Mouse (Mus musculus) kidney, postnatal 0 days (tissue): Measurements from ENCODE around the gene Fes. TPM values are rescaled to one million over a fixed set of nuclear protein-coding genes. Genes with fewer than 3 reads are reported as not detected.

ENCODE experiments used
- ATAC-seq: fragments of 200-750 bp; cut with Nextera tagmentation; replicated peaks from 2 replicates; pipeline ENCODE4 v1.8.0; 2017; ENCODE audit warnings: low read depth, moderate number of reproducible peaks, moderate TSS enrichment, moderate library complexity; ENCODE audit not compliant: low FRiP score
- DNase-seq: peaks from one replicate; pipeline ENCODE4 v3.0.0-alpha.2; 2016; ENCODE audit warnings: low spot score
- H3K27ac ChIP-seq: fragments of 300-500 bp; sonication (generic); 2 replicates; pipeline ENCODE4 v1.5.1; 2014; ENCODE audit warnings: mild to moderate bottlenecking
- H3K27me3 ChIP-seq: fragments of 300-500 bp; sonication (generic); 2 replicates; pipeline ENCODE4 v1.6.1; 2014; ENCODE audit warnings: low read length, mixed read lengths; ENCODE audit not compliant: insufficient read depth
- H3K36me3 ChIP-seq: fragments of 300-500 bp; sonication (generic); 2 replicates; pipeline ENCODE4 v1.6.1; 2014; ENCODE audit warnings: low read length, mixed read lengths; ENCODE audit not compliant: insufficient read depth
- H3K4me1 ChIP-seq: fragments of 300-500 bp; sonication (generic); replicated peaks from 2 replicates; pipeline ENCODE4 v1.6.1; 2014; ENCODE audit warnings: antibody characterized with exemption, low read length, mixed read lengths; ENCODE audit not compliant: insufficient read depth
- H3K4me2 ChIP-seq: fragments of 300-500 bp; sonication (generic); 2 replicates; pipeline ENCODE4 v1.6.1; 2014; ENCODE audit warnings: mild to moderate bottlenecking, low read length, moderate library complexity, mixed read lengths
- H3K4me3 ChIP-seq: fragments of 300-500 bp; sonication (generic); replicated peaks from 2 replicates; pipeline ENCODE4 v1.5.1; 2014; ENCODE audit warnings: low read depth, low read length
- H3K9ac ChIP-seq: fragments of 300-500 bp; sonication (generic); 2 replicates; pipeline ENCODE4 v1.6.1; 2014; ENCODE audit warnings: low read depth, low read length
- H3K9me3 ChIP-seq: fragments of 300-500 bp; sonication (generic); replicated peaks from 2 replicates; pipeline ENCODE4 v1.6.1; 2016; ENCODE audit warnings: low read length, inconsistent platforms, mixed read lengths
- CTCF ChIP-seq: IDR thresholded peaks from 2 replicates; pipeline ENCODE4 v1.5.1; 2016; ENCODE audit warnings: antibody characterized with exemption, low read depth, mild to moderate bottlenecking, moderate library complexity
- WGBS: fragments of 180-500 bp; shearing (Covaris S2); extraction: QIAGEN DNeasy Blood & Tissue Kit; methylation state at CpG from one replicate; pipeline ENCODE4 v1.1.7; 2014; 5-methylcytosine and 5-hydroxymethylcytosine counted together
- polyA plus RNA-seq: library from polyadenylated mRNA; unstranded; fragments of >200 nt; fragmentation: Nextera tagmentation; extraction: Ambion mirVana; gene quantifications from 2 replicates; pipeline ENCODE4 v1.2.1, GENCODE M21; 2015

Fes gene
- polyA plus RNA-seq, 1 experiment from 2014 or later, result 12.4 TPM

- no peak for DNase-seq
- no peaks in the 10 kb centered on the region for H3K4me1 ChIP-seq
Observed at GRCm38 (mm10) chr7:80424722-80425121, 37.0 kb upstream of the Fes start.

DNA sequence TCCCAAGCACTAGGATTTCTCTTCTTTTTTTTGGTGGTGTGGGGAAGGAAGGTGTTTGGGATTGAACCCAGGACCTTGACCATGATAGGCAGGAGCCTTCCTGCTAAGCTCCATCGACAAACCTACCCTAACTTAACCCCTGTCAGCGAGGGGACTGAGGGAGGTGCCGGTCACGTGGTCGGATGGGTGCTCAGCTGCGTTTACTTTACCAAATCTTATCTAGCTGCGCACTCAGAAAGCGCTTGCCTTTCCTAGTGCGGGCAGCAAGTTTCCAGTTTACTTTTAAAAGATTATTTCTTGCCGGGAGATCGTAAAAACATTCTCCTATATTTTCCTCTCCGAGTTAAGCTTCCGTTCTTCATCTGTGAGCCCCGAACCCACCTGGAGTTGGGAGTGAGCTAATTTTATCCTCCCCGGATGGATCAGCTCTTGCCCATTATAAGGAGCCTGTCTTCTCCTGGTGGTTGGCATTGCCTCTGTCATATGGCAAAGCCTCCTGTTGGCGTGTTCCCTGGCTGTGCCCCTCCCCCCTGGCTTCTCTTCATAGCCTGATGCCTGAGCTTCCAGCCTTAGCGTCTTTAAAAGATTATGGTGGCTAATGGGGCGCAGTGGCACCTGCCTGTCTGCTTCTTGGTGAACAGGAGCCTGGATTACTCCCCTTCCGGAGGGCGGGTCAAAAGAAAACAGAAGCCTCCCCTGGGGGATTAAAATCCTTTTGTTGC, 35.2 kb upstream of the Fes start:
- H3K36me3 ChIP-seq, result no peaks in the 10 kb centered on the region
- H3K4me3 ChIP-seq, result no peak overlapping the region
- H3K9me3 ChIP-seq, result no peaks in the 10 kb centered on the region
- no peaks in the 10 kb centered on the region for H3K27me3 ChIP-seq
- peak overlapping the region; percentile 38 for H3K4me2 ChIP-seq
- WGBS, result 25% methylated on average over 20 of the region's 20 CpGs
- H3K9ac ChIP-seq, result 0 out of 2 replicates have a peak overlapping the region, but pooled peaks have one; percentile 3
- ATAC-seq (no peak), DNase-seq (no peak)
- no peaks in the 10 kb centered on the region for H3K4me1 ChIP-seq
- no peak overlapping the region for H3K27ac ChIP-seq
- TF ChIP-seq CTCF, result no peak

More at GRCm38 (mm10) chr7:80424722-80425121, 37.0 kb upstream of the Fes start:
- no peaks in the 10 kb centered on the region for H3K27me3 ChIP-seq
- 84% methylated on average over 6 of the region's 6 CpGs for WGBS
- H3K4me3 ChIP-seq, result no peak overlapping the region
- H3K9ac ChIP-seq, result no peak overlapping the region
- H3K9me3 ChIP-seq, result no peaks in the 10 kb centered on the region
- peak; percentile 51; the same call in 1 of the 2 replicates for TF ChIP-seq CTCF
- no peak overlapping the region for H3K27ac ChIP-seq
- no peaks in the 10 kb centered on the region for H3K36me3 ChIP-seq
- no peak overlapping the region for H3K4me2 ChIP-seq
- ATAC-seq, result no peak

DNA sequence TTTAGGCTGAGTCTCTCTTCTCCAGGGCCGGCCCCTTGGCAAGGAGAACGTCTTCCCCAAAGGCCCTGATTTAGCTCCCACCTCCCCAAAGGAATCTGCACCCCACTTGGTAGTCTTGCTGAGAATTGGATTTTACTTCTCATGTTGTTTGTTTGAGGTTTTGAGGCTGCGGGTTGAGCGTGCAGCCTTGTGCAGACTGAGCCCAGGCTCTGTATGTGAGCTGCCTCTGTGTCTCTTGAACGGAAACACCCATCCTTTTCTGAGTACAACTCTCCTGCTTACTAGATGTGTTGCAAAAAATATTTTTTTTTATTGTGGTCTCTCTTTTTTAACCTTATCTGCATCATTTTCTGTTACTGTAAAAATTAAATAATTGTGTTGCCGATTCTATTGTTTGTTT, 33.8 kb upstream of the Fes start:
- Histone ChIP-seq H3K27ac (no peak overlapping the region), H3K9me3 (no peaks in the 10 kb centered on the region), H3K4me3 (no peak overlapping the region), H3K9ac (no peak overlapping the region), H3K4me1 (no peaks in the 10 kb centered on the region), H3K27me3 (no peaks in the 10 kb centered on the region), H3K4me2 (no peak overlapping the region), H3K36me3 (no peaks in the 10 kb centered on the region)
- TF ChIP-seq CTCF, result no peak
- ATAC-seq (no peak), DNase-seq (no peak)
- WGBS, result 95% methylated on average over 6 of the region's 6 CpGs

DNA sequence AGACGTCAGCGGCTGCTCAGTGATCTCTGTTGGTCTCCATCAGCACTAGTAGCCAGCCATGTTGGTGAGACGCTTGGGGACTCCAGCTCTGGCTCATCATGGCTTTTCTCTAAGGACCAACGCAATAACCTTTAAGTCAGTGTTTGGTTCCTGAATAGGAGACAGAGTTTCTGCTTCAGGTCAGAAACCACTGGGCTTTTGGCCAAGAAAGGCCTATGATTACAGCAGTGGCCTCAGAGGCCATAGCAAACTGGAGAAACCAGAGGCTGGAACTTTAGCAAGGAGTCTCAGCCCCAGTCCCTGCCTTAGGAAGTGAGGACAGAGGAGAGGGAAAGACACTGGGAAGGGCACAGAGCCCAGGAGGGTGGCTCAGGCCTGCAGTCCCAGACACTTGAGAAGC, 32.8 kb upstream of the Fes start:
- H3K9ac ChIP-seq, result no peak overlapping the region
- no peaks in the 10 kb centered on the region for H3K4me1 ChIP-seq
- H3K9me3 ChIP-seq, result no peaks in the 10 kb centered on the region
- no peak for TF ChIP-seq CTCF
- no peak for ATAC-seq
- no peak for DNase-seq
- H3K4me3 ChIP-seq, result no peak overlapping the region
- H3K36me3 ChIP-seq, result no peaks in the 10 kb centered on the region
- H3K27me3 ChIP-seq, result no peaks in the 10 kb centered on the region
- no peak overlapping the region for H3K4me2 ChIP-seq
- WGBS, result 79% methylated on average over 4 of the region's 4 CpGs
- H3K27ac ChIP-seq, result no peak overlapping the region

- ATAC-seq, result 0 out of 2 replicates have a peak, but pooled peaks have one; percentile 13
- WGBS, result 41% methylated on average over 3 of the region's 3 CpGs
- H3K4me1 ChIP-seq, result no peaks in the 10 kb centered on the region
- no peaks in the 10 kb centered on the region for H3K9me3 ChIP-seq
- H3K4me3 ChIP-seq, result no peak overlapping the region
- TF ChIP-seq CTCF, result no peak
- no peak overlapping the region for H3K9ac ChIP-seq
- H3K27ac ChIP-seq, result no peak overlapping the region
- no peaks in the 10 kb centered on the region for H3K36me3 ChIP-seq
- H3K27me3 ChIP-seq, result no peaks in the 10 kb centered on the region
- no peak for DNase-seq
- H3K4me2 ChIP-seq, result no peak overlapping the region
Observed at GRCm38 (mm10) chr7:80419278-80419677, 31.5 kb upstream of the Fes start.

GRCm38 (mm10) chr7:80418036-80418435, 30.3 kb upstream of the Fes start:
- DNase-seq (no peak), ATAC-seq (no peak)
- no peak for TF ChIP-seq CTCF
- Histone ChIP-seq H3K36me3 (no peaks in the 10 kb centered on the region), H3K4me1 (no peaks in the 10 kb centered on the region), H3K4me2 (no peak overlapping the region), H3K9me3 (no peaks in the 10 kb centered on the region), H3K4me3 (no peak overlapping the region), H3K27ac (no peak overlapping the region), H3K9ac (no peak overlapping the region), H3K27me3 (no peaks in the 10 kb centered on the region)
- 83% methylated on average over 3 of the region's 3 CpGs for WGBS

- H3K4me1 ChIP-seq, result no peaks in the 10 kb centered on the region
- H3K27ac ChIP-seq, result no peak overlapping the region
- H3K9me3 ChIP-seq, result no peaks in the 10 kb centered on the region
- no peak overlapping the region for H3K4me3 ChIP-seq
- DNase-seq (no peak), ATAC-seq (no peak)
- H3K27me3 ChIP-seq, result no peaks in the 10 kb centered on the region
- H3K9ac ChIP-seq, result no peak overlapping the region
- H3K36me3 ChIP-seq, result no peaks in the 10 kb centered on the region
- no peak for TF ChIP-seq CTCF
- H3K4me2 ChIP-seq, result no peak overlapping the region
Observed at GRCm38 (mm10) chr7:80417601-80418000, 29.9 kb upstream of the Fes start.
